Mouse (Mus musculus) small intestine, adult 2 months (tissue): ENCODE data around the gene Them7. TPM values are rescaled to one million over a fixed set of nuclear protein-coding genes. Genes with fewer than 3 reads are reported as not detected.

Source experiments
- H3K27ac ChIP-seq: fragments of 200-500 bp; 2 replicates; pipeline ENCODE4 v1.5.1; 2012; ENCODE audit warnings: low read depth, low read length, control low read depth, inconsistent platforms; ENCODE audit not compliant: insufficient read depth
- H3K27me3 ChIP-seq: fragments of 200-500 bp; 2 replicates; pipeline ENCODE4 v1.6.1; 2012; ENCODE audit warnings: mild to moderate bottlenecking, moderate library complexity, low read length, inconsistent platforms; ENCODE audit not compliant: control insufficient read depth, insufficient read depth
- H3K36me3 ChIP-seq: fragments of 200-500 bp; 2 replicates; pipeline ENCODE4 v1.6.1; 2012; ENCODE audit warnings: mild to moderate bottlenecking, low read length, control low read depth, inconsistent platforms; ENCODE audit not compliant: control insufficient read depth, insufficient read depth
- H3K4me1 ChIP-seq: fragments of 200-500 bp; 2 replicates; pipeline ENCODE4 v1.6.1; 2012; ENCODE audit warnings: low read length, inconsistent platforms, mixed read lengths; ENCODE audit not compliant: control insufficient read depth, insufficient read depth, insufficient read length
- H3K4me3 ChIP-seq: fragments of 200-500 bp; 2 replicates; pipeline ENCODE4 v1.5.1; 2012; ENCODE audit warnings: low read depth, mild to moderate bottlenecking, control low read depth, inconsistent platforms, low read length, moderate library complexity
- CTCF ChIP-seq: fragments of 200-500 bp; IDR thresholded peaks from 2 replicates; pipeline ENCODE4 v1.5.1; 2012; ENCODE audit warnings: low read depth, mild to moderate bottlenecking, control low read depth, inconsistent platforms, low read length, moderate library complexity, mixed read lengths; ENCODE audit not compliant: insufficient replicate concordance, insufficient read length; ENCODE audit errors: extremely low read depth
- POLR2A ChIP-seq: fragments of 200-500 bp; IDR thresholded peaks from 2 replicates; pipeline ENCODE4 v1.6.1; 2012; ENCODE audit warnings: low read depth, mild to moderate bottlenecking, control low read depth, inconsistent platforms, low read length, moderate library complexity
- whole genome bisulfite sequencing: fragments of 180-500 bp; shearing (Covaris S2); methylation state at CpG from one replicate; pipeline ENCODE4 v1.1.7; 2018; 5-methylcytosine and 5-hydroxymethylcytosine counted together
- polyA plus RNA-seq: library from polyadenylated mRNA; depleted of rRNA; stranded (reverse); fragments of >200 nt; gene quantifications from 2 replicates; pipeline ENCODE4 v1.2.3, GENCODE M21; 2012

The Them7 gene
- polyA plus RNA-seq, 1 experiment: not detected

DNA sequence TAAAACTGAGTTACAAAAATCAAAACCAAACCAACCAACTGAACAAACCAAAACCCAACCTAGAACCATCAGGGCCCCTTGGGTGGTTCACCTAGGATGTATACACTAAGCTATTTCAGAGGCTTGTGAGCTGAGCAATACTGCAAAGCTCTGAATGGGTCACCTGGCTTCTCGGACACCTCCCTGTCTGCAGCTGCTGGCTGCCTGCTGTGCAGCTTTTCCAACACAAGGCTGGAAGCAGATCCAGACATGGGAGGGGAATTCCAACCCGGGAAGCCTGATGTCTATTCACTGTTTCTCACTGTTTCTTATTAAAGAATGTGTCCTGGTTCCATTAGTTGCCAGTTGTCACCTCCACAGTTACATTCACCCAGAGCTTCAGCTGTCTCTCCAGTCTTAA lies 39.1 kb downstream of the Them7 start:
- Histone ChIP-seq H3K27ac (no peak overlapping the region), H3K4me1 (no peaks in the 10 kb centered on the region), H3K27me3 (no peaks in the 10 kb centered on the region), H3K4me3 (no peak overlapping the region), H3K36me3 (no peaks in the 10 kb centered on the region)
- TF ChIP-seq CTCF: no peak
- TF ChIP-seq POLR2A: no peak
- 40% methylated on average over 2 of the region's 2 CpGs for WGBS

DNA sequence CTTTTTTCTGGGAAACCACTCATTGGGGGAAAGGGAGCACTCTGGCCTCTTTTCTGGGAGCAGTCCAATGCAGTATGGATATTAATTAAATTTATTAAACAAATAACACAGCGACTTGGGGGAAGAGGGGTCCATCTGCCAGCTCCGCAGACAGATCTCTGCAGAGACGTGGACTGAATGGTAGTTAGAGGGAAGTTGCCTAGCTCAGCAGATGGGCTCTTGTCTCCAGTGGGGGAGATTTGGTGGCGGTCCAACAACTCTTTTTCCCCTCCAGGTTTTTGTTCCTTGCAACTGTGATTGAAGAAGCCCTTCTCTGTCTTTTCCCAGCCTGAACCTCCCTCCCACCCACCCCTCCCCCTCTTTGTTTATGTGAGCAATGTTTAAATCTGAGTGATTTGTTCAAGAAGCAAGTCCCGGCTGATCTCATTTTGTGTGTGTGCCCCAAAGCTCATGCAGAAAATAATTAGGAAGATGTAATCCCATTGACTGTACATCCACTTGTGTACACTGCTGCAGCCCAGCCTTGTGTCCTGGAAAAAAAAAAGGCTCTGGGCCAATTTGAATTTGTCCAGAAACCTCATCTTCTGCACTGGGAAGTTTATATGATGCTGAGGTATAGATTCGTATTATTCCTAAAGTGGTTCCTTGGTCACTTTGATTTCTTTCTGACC lies 58.4 kb downstream of the Them7 start:
- no peaks in the 10 kb centered on the region for H3K36me3 ChIP-seq
- H3K27me3 ChIP-seq: no peaks in the 10 kb centered on the region
- no peak overlapping the region for H3K27ac ChIP-seq
- H3K4me1 ChIP-seq: no peaks in the 10 kb centered on the region
- WGBS: 60% methylated on average over 6 of the region's 6 CpGs
- TF ChIP-seq POLR2A: no peak
- TF ChIP-seq CTCF: no peak
- no peak overlapping the region for H3K4me3 ChIP-seq

DNA sequence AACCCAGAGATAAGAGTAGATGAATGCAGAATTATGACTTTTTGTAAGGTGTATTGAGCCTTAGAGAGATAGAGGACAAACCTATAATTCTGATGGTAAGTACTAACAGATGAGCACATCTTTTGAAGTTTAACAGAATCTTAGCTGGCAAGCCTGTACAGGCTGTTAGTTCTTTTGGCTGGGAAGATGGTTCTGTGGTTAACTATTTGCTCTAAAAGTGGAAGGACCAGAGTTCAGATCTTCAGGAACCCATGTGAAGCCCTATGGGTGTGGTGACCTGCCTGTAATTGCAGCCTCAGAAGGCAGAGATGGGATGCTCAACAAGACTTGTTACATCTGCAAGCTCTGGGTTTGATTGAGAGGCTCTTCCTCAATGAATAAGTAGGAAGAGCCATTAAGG lies 59.7 kb downstream of the Them7 start:
- Histone ChIP-seq H3K27me3 (no peaks in the 10 kb centered on the region), H3K36me3 (no peaks in the 10 kb centered on the region), H3K27ac (no peak overlapping the region), H3K4me1 (no peaks in the 10 kb centered on the region), H3K4me3 (no peak overlapping the region)
- TF ChIP-seq POLR2A (no peak), CTCF (no peak)

DNA sequence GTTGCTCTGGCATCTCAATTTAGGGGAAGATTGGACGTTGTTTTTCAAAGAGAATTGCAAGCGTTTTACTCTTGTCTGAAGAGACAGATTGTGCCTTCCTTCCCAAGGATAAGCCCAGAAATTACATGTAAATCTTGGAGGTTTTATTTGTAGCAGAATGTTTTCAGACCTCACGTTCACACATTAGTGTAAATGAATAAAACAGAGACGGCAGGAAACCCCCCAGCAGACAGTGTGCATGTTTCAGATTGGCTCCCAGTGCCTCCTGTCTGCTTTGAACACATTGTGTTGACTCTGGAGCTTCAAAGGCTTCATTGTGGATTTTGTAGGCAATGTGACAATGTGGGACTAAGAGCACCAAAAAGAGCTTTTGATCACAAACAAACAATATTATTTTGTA lies 60.7 kb downstream of the Them7 start:
- 60% methylated on average over 4 of the region's 4 CpGs for WGBS
- no peaks in the 10 kb centered on the region for H3K4me1 ChIP-seq

DNA sequence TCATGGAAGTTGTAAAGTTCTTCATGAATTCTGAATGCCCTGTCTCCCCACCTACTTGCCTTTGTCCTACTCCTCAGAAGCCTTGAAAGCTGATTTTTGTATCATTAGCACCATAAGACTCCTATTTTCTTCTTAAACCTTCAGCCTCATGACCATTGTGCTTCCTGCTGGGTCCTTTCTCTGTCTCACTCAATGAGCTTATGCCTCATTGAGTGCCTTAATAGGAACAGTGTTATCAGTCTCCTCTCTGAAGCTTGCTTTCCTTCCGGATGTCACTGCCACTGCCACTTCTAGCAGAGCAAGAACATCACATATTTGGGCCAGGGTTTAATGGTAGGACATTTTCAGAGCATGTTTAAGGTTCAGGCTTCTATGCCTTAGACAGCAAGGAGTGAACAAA lies 71.7 kb downstream of the Them7 start:
- Histone ChIP-seq H3K4me1 (no peaks in the 10 kb centered on the region), H3K27ac (no peak overlapping the region), H3K4me3 (no peak overlapping the region), H3K27me3 (no peaks in the 10 kb centered on the region), H3K36me3 (no peaks in the 10 kb centered on the region)
- TF ChIP-seq CTCF: no peak
- no peak for TF ChIP-seq POLR2A
- 55% methylated on average over 1 of the region's 1 CpGs for WGBS

More for the DNA sequence above, 60.7 kb downstream of the Them7 start:
- H3K27ac ChIP-seq: no peak overlapping the region
- no peak overlapping the region for H3K4me3 ChIP-seq
- TF ChIP-seq POLR2A (no peak), CTCF (no peak)
- H3K36me3 ChIP-seq: no peaks in the 10 kb centered on the region
- H3K27me3 ChIP-seq: no peaks in the 10 kb centered on the region

DNA sequence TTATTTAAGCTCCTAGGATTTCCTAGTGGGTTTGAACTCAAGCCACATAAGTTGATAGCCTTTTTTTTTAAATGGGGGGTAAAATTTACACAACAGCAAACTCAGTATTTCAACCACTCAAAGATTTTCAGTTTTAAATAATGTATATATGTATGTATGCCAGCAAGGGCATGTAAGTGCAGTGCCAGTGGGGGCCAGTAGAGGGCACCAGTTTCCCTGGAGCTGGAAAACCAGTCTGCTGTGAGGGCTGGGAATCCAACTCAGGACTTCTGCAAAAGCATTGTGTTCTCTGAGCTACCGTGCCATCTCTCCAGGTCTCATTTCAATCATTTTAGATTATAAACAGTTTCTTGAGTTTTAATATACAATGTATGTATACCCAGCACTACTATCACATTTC lies 74.8 kb downstream of the Them7 start:
- TF ChIP-seq CTCF: peak; percentile 49; the same call in 1 of the 2 replicates
- no peak for TF ChIP-seq POLR2A
- no peaks in the 10 kb centered on the region for H3K27me3 ChIP-seq
- WGBS: 94% methylated on average over 1 of the region's 1 CpGs
- H3K27ac ChIP-seq: no peak overlapping the region
- no peaks in the 10 kb centered on the region for H3K4me1 ChIP-seq
- no peaks in the 10 kb centered on the region for H3K36me3 ChIP-seq
- H3K4me3 ChIP-seq: no peak overlapping the region

DNA sequence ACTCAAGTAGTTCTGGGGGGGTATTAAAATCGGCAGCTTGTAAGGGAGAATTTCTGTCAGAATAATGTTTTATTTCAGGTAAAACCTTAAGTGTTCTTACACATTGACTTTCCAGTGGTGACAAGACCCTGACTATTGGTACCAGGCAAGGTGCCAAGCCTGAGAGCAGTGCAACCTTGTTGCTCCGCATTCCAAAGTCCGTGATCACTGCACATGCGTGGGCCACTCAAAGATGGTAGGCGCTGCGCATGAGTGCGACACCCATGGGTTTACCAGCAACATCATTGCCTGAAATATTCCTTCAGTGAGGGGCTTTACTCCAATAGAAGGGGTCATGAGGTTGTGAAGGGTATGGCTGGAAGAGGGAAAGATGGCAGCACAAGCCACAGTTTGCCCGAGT lies 77.0 kb downstream of the Them7 start:
- H3K4me1 ChIP-seq: no peaks in the 10 kb centered on the region
- no peak for TF ChIP-seq POLR2A
- TF ChIP-seq CTCF: no peak
- H3K27ac ChIP-seq: no peak overlapping the region
- H3K27me3 ChIP-seq: no peaks in the 10 kb centered on the region
- H3K36me3 ChIP-seq: no peaks in the 10 kb centered on the region
- 94% methylated on average over 8 of the region's 8 CpGs for WGBS
- no peak overlapping the region for H3K4me3 ChIP-seq
